Mouse (Mus musculus) central nervous system, embryonic 18 days (tissue): ENCODE measurements around the gene Mogat2. TPM values are rescaled to one million over a fixed set of nuclear protein-coding genes. Genes with fewer than 3 reads are reported as not detected.

Experiments used
- polyA plus RNA-seq: library from polyadenylated mRNA; depleted of rRNA; stranded (reverse); fragments of >200 nt; gene quantifications from 2 replicates; pipeline ENCODE4 v1.2.3, GENCODE M21; 2012; rRNA removed

Mogat2 gene
- 0.31 and 0.72 TPM in 2 replicates for polyA plus RNA-seq

DNA sequence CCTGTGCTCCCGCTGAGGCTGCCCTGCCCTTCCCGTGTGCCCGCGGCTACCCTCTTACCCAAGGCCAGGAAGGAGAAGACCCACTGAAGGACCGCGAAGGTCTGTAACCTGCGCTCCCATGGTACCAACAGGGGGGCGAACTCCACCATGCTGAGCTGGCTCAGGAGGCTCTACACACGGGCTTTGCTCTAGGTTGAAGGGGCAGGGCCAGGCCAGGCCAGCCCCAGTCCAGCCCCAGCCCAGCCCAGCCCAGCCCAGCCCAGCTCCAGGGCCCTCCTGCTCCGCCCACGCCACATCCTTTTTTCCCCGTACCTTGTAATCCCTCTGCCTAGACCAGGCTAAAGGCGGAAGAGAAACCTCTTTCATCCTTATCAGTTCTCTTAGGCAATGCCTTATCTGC is at the start of gene Mogat2:
Mogat2 (minus strand) TSS at position 203 of the 400 bp plus-strand sequence.

DNA sequence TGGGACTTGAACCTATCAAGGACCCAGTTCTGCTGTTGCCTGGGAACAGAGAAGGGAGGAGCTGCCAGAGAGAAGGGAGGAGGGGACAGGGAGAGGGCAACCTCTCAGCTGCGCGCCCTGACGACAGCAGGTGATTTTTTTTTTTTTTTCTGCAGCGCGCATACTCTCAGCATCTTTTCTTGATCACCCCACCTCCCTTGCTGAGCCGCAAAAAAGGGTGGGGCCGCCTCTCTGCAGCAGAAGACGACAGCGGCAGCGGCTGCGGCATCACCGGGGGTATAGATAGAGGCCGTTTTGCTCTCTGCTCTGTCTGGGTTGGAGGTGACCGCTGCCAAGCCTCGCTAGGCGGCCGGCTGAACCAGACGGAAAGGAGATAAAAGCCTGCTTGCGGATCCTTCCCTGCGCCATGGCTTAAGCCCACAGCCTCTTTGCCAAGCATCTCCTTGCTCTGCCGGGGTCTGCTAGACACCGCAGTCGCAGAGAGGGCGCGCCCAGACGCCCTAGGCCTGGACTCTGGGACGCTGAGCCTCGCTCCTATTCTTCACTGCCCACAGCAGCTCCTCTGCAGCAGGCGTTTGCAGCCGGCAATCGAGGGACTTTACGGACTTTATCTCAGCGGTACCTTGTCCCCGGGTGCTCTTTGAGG is 29.0 kb upstream of the Mogat2 start, which contains the start of gene Map6:
Map6 (plus strand) TSS at position 197 of the 646 bp plus-strand sequence.

DNA sequence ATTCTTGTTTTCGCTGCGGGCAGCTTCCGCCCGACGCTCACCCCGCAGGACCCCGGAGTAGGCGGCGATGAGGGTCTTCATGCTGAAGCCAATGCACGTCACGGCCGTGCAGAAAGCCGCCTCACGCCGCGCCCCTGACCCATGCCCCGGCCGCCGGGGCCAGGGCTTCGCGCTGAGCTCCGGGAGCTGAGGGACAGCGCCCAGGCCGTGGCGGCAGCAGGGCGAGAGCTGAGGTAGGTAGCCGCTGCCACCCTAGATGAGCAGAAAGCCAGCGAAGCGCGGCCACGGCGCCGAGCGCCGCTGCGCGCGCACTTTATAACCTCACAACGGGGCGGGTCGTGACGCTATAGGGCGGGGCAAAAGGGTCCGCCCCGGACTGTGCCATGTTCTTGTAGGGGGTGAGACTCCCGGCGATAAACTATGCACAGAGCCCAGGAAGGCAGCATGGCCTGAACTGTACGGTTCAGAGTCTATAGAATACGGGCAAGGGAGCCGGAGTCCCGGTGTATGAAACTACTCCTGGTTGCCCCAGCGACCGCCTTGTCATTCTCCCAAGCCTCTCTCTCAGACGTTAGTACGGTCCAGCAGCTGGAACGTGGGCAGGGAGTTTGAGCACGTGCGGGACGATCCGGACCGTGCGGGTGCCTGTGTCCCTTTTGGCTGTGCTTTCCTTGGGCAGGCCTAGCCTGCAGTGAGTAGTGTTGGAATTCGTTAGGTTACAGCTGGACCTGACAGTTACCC is 55.8 kb downstream of the Mogat2 start, which contains the start of gene Dgat2:
Dgat2 (minus strand) TSS at position 288 of the 741 bp plus-strand sequence.

Other genes starting within 250 kb of the Mogat2 start
- 12.8 and 13.3 TPM in 2 replicates for gene Uvrag, start 97.5 kb downstream of the Mogat2 start, polyA plus RNA-seq
- 19.7 and 20.9 TPM in 2 replicates for gene Dgat2, start 55.9 kb downstream of the Mogat2 start, polyA plus RNA-seq
- gene Map6, start 28.8 kb upstream of the Mogat2 start, polyA plus RNA-seq = 148 and 153 TPM in 2 replicates
- gene Serpinh1, start 114.6 kb upstream of the Mogat2 start, polyA plus RNA-seq = 91.7 and 128 TPM in 2 replicates
- gene Gdpd5, start 142.8 kb upstream of the Mogat2 start, polyA plus RNA-seq = 37.3 and 43.1 TPM in 2 replicates
- 6.0 and 6.2 TPM in 2 replicates for gene Klhl35, start 227.4 kb upstream of the Mogat2 start, polyA plus RNA-seq
- gene Rps3, start 245.1 kb upstream of the Mogat2 start, polyA plus RNA-seq = 799 and 859 TPM in 2 replicates